ENCODE assay signal across 8 mouse cellular contexts in the genomic region with DNA sequence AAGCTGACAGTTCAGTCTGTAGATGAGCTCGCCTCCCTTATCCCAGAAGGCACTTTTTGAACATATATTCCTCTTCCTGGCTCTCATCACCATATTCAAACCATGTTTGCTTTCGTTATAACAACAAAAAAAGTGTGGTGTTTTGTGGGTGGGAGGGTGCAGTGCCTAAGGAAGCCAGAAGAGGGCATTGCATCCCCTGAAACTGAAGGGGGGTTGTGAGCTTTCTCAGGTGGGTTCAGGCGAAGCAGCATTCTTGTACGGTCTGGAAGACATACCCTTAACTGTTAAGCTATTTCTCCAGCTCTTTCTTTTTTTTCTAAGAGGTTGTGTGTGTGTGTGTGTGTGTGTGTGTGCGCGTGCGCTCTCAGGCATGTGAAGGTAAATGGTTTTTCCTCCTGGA. TPM values are rescaled to one million over a fixed set of nuclear protein-coding genes. Genes with fewer than 3 reads are reported as not detected.
DNase-seq lines count a peak whose midpoint lies in the region; ATAC-seq and TF ChIP-seq lines count a peak whose summit lies in the region.

No protein-coding gene starts in this region.

- peaks cover 12% of the 10 kb centered on the region for H3K4me1 ChIP-seq in bone marrow macrophage, adult 2 months (ENCODE audit: control insufficient read depth, insufficient read depth, low read length)
- H3K4me1 ChIP-seq in intestine, embryonic 15.5 days (replicated peaks): peaks cover 48% of the 10 kb centered on the region
- peaks cover 18% of the 10 kb centered on the region for H3K4me1 ChIP-seq in liver, adult 2 months (ENCODE audit: control insufficient read depth, insufficient read depth, low read length)

- peak; percentile 58 to 73 for DNase-seq in layer of hippocampus, adult 18-20 months (ENCODE audit: low spot score in 2 of 2)
- DNase-seq in layer of hippocampus, adult 9-11 months: no peak
- DNase-seq in frontal cortex, postnatal 36 days (ENCODE audit: low spot score in 2 of 2): peak; percentile 61 to 67
- peak; percentile 39 for DNase-seq in liver, adult 2 months (ENCODE audit: extremely low read depth, low read depth, low spot score)
- DNase-seq in neural tube, embryonic 10.5 days (ENCODE audit: extremely low spot score, low spot score): peak; percentile 63
- peak; percentile 89 for DNase-seq in thymus, postnatal 25 days

- no peak overlapping the region for H3K9ac ChIP-seq in intestine, embryonic 15.5 days
- peak overlapping the region; percentile 68 for H3K9ac ChIP-seq in liver, adult 2 months (ENCODE audit: low read depth, low read length)

- ATAC-seq in intestine, embryonic 15.5 days: no peak

- WGBS in intestine, embryonic 15.5 days: 34% methylated on average over 7 of the region's 7 CpGs
- 26% methylated on average over 7 of the region's 7 CpGs for WGBS in liver, adult 2 months

- peaks cover 19% of the 10 kb centered on the region; the same call in 1 of the 2 replicates for H3K36me3 ChIP-seq in intestine, embryonic 15.5 days
- peaks cover 3% of the 10 kb centered on the region for H3K36me3 ChIP-seq in liver, adult 2 months (ENCODE audit: control insufficient read depth, insufficient read depth, low read length)

- peak; percentile 78 for TF ChIP-seq CTCF in bone marrow macrophage, adult 2 months (IDR thresholded peaks at IDR 0.05; ENCODE audit: low read depth, low read length)
- peak; percentile 78 for TF ChIP-seq CTCF in liver, adult 2 months (IDR thresholded peaks at IDR 0.05; ENCODE audit: low read depth, low read length)

- peaks cover 10% of the 10 kb centered on the region; the same call in 1 of the 2 replicates for H3K79me2 ChIP-seq in liver, adult 2 months (ENCODE audit: control insufficient read depth, insufficient read depth, low read length)

- no peak for TF ChIP-seq POLR2A in bone marrow macrophage, adult 2 months (IDR thresholded peaks at IDR 0.05; ENCODE audit: borderline replicate concordance, low read depth, low read length)
- no peak for TF ChIP-seq POLR2A in liver, adult 2 months (IDR thresholded peaks at IDR 0.05; ENCODE audit: extremely low read depth, insufficient read depth, low read length)

- peak overlapping the region; percentile 89 for H3K4me3 ChIP-seq in bone marrow macrophage, adult 2 months (ENCODE audit: insufficient read depth, low read length)
- H3K4me3 ChIP-seq in intestine, embryonic 15.5 days (replicated peaks): peak overlapping the region; percentile 58; the same call in 1 of the 2 replicates
- H3K4me3 ChIP-seq in liver, adult 2 months (ENCODE audit: insufficient read depth, low read depth, low read length): no peak overlapping the region; the same call in 1 of the 2 replicates

- no peaks in the 10 kb centered on the region for H3K27me3 ChIP-seq in intestine, embryonic 15.5 days (replicated peaks)
- H3K27me3 ChIP-seq in liver, adult 2 months (ENCODE audit: control insufficient read depth, insufficient read depth, low read length): no peaks in the 10 kb centered on the region

- peak overlapping the region; percentile 89 for H3K4me2 ChIP-seq in intestine, embryonic 15.5 days (replicated peaks)

- no peaks in the 10 kb centered on the region for H3K9me3 ChIP-seq in intestine, embryonic 15.5 days

- peak overlapping the region; percentile 56; the same call in 1 of the 2 replicates for H3K27ac ChIP-seq in bone marrow macrophage, adult 2 months (ENCODE audit: insufficient read depth, low read depth, low read length)
- H3K27ac ChIP-seq in intestine, embryonic 15.5 days: 0 out of 2 replicates have a peak overlapping the region, but pooled peaks have one; percentile 90
- H3K27ac ChIP-seq in liver, adult 2 months (replicated peaks; ENCODE audit: insufficient read depth, low read depth, low read length): peak overlapping the region; percentile 84

RNA-seq across cellular contexts. Expression of a gene that starts 3.1 kb away (rescaled TPM):
- total RNA-seq in layer of hippocampus, adult 18-20 months (2021): 100 to 1,000 TPM; 102 to 103 TPM
- polyA plus RNA-seq in bone marrow macrophage, adult 2 months (2012; ENCODE audit: insufficient read depth, insufficient read length, missing spikeins): 71.1 and 80.8 TPM in 2 replicates
- polyA plus RNA-seq in intestine, embryonic 15.5 days (2015; fragmentation: Nextera tagmentation; extraction: Ambion mirVana): 28.4 and 30.7 TPM in 2 replicates
- 29.5 and 45.6 TPM in 2 replicates for total RNA-seq in liver, adult 2 months (2014; rRNA removed)
- polyA plus RNA-seq in liver, adult 2 months (2012; rRNA removed): 12.3 and 17.9 TPM in 2 replicates

RNA-seq across cellular contexts. Expression of a gene that starts 5.9 kb away (rescaled TPM):
- 10 to 100 TPM; 41.8 to 46.2 TPM for total RNA-seq in layer of hippocampus, adult 18-20 months (2021)
- 39.8 and 40.7 TPM in 2 replicates for polyA plus RNA-seq in bone marrow macrophage, adult 2 months (2012; ENCODE audit: insufficient read depth, insufficient read length, missing spikeins)
- 116 and 117 TPM in 2 replicates for polyA plus RNA-seq in intestine, embryonic 15.5 days (2015; fragmentation: Nextera tagmentation; extraction: Ambion mirVana)
- 17.1 and 24.5 TPM in 2 replicates for total RNA-seq in liver, adult 2 months (2014; rRNA removed)
- 25.6 and 28.3 TPM in 2 replicates for polyA plus RNA-seq in liver, adult 2 months (2012; rRNA removed)

RNA-seq across cellular contexts. Expression of a gene that starts 6.0 kb away (rescaled TPM):
- 100 to 1,000 TPM; 319 to 358 TPM for total RNA-seq in layer of hippocampus, adult 18-20 months (2021)
- polyA plus RNA-seq in bone marrow macrophage, adult 2 months (2012; ENCODE audit: insufficient read depth, insufficient read length, missing spikeins): 267 and 279 TPM in 2 replicates
- polyA plus RNA-seq in intestine, embryonic 15.5 days (2015; fragmentation: Nextera tagmentation; extraction: Ambion mirVana): 581 and 615 TPM in 2 replicates
- total RNA-seq in liver, adult 2 months (2014; rRNA removed): 135 and 157 TPM in 2 replicates
- polyA plus RNA-seq in liver, adult 2 months (2012; rRNA removed): 110 and 142 TPM in 2 replicates

RNA-seq across cellular contexts. Expression of a gene that starts 6.2 kb away (rescaled TPM):
- total RNA-seq in layer of hippocampus, adult 18-20 months (2021): not detected
- polyA plus RNA-seq in bone marrow macrophage, adult 2 months (2012; ENCODE audit: insufficient read depth, insufficient read length, missing spikeins): not detected in 2 replicates
- not detected in 2 replicates for polyA plus RNA-seq in intestine, embryonic 15.5 days (2015; fragmentation: Nextera tagmentation; extraction: Ambion mirVana)
- total RNA-seq in liver, adult 2 months (2014; rRNA removed): not detected in 2 replicates
- 1.0 TPM in 1 of 2 replicates, not detected in the other for polyA plus RNA-seq in liver, adult 2 months (2012; rRNA removed)

RNA-seq across cellular contexts. Expression of a gene that starts 15.0 kb away (rescaled TPM):
- total RNA-seq in layer of hippocampus, adult 18-20 months (2021): 1 to 10 TPM; 8.1 to 9.5 TPM
- 14.5 and 17.4 TPM in 2 replicates for polyA plus RNA-seq in bone marrow macrophage, adult 2 months (2012; ENCODE audit: insufficient read depth, insufficient read length, missing spikeins)
- 68.7 and 75.8 TPM in 2 replicates for polyA plus RNA-seq in intestine, embryonic 15.5 days (2015; fragmentation: Nextera tagmentation; extraction: Ambion mirVana)
- total RNA-seq in liver, adult 2 months (2014; rRNA removed): 12.4 and 14.2 TPM in 2 replicates
- polyA plus RNA-seq in liver, adult 2 months (2012; rRNA removed): 9.6 and 12.5 TPM in 2 replicates
